Mouse (Mus musculus) midbrain, embryonic 11.5 days (tissue): ENCODE data around the gene Dennd1c. TPM values are rescaled to one million over a fixed set of nuclear protein-coding genes. Genes with fewer than 3 reads are reported as not detected.
"Not testable (repeated sequence)": the region's sequence is repeated elsewhere in the genome, so short reads cannot be mapped to it uniquely, and the experiment has no call there.

Source experiments
- ATAC-seq: fragments of 200-750 bp; cut with Nextera tagmentation; 2 replicates; pipeline ENCODE4 v1.8.0; 2017; ENCODE audit warnings: moderate TSS enrichment, moderate library complexity; ENCODE audit not compliant: low FRiP score
- DNase-seq: peaks from one replicate; pipeline ENCODE4 v3.0.0; 2015; ENCODE audit warnings: low spot score; ENCODE audit errors: missing footprints
- H3K27ac ChIP-seq: fragments of 300-500 bp; sonication (generic); 2 replicates; pipeline ENCODE4 v1.5.1; 2014; ENCODE audit warnings: low read depth, low read length
- H3K27me3 ChIP-seq: fragments of 300-500 bp; sonication (generic); 2 replicates; pipeline ENCODE4 v1.6.1; 2014; ENCODE audit warnings: mild to moderate bottlenecking, low read length, moderate library complexity, mixed read lengths; ENCODE audit not compliant: control insufficient read depth, insufficient read depth
- H3K36me3 ChIP-seq: fragments of 300-500 bp; sonication (generic); 2 replicates; pipeline ENCODE4 v1.6.1; 2014; ENCODE audit warnings: mild to moderate bottlenecking, low read length, moderate library complexity, mixed read lengths; ENCODE audit not compliant: control insufficient read depth, insufficient read depth
- H3K4me1 ChIP-seq: fragments of 300-500 bp; sonication (generic); 2 replicates; pipeline ENCODE4 v1.6.1; 2014; ENCODE audit warnings: low read length; ENCODE audit not compliant: control insufficient read depth, insufficient read depth
- H3K4me2 ChIP-seq: fragments of 300-500 bp; sonication (generic); 2 replicates; pipeline ENCODE4 v1.6.1; 2014; ENCODE audit warnings: mild to moderate bottlenecking, moderate library complexity
- H3K4me3 ChIP-seq: fragments of 300-500 bp; sonication (generic); 2 replicates; pipeline ENCODE4 v1.5.1; 2014; ENCODE audit warnings: low read depth, low read length
- H3K9ac ChIP-seq: fragments of 300-500 bp; sonication (generic); 2 replicates; pipeline ENCODE4 v1.6.1; 2014; ENCODE audit warnings: low read length
- H3K9me3 ChIP-seq: fragments of 300-500 bp; sonication (generic); 2 replicates; pipeline ENCODE4 v1.6.1; 2016; ENCODE audit warnings: low read length; ENCODE audit not compliant: control insufficient read depth
- WGBS: fragments of 180-500 bp; shearing (Covaris S2); extraction: QIAGEN DNeasy Blood & Tissue Kit; methylation state at CpG from one replicate; pipeline ENCODE4 v1.1.7; 2014; 5-methylcytosine and 5-hydroxymethylcytosine counted together
- polyA plus RNA-seq: library from polyadenylated mRNA; unstranded; fragments of >200 nt; fragmentation: Nextera tagmentation; extraction: Ambion mirVana; gene quantifications from 2 replicates; pipeline ENCODE4 v1.2.1, GENCODE M21; 2014

Dennd1c gene
- polyA plus RNA-seq, 1 experiment from 2014 or later, result 2.2 TPM

DNA sequence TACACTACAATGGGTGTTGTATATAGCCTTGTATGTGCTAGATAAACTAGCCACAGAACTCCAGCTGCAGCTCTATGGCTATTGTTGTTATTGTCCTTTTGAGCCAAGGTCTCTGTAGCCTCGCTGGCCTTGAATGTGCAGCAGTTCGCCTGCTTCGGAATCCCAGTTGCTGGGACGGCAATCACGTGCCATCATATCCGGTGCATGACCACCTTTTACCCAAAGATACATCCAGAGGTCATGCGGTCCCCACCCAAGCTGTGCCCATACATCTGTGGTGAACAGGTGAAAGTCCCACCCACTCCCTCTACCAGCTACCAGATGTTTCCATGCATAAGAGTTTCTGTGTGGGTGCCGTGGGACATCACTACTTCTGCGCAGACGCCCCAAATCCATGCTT, 17.2 kb downstream of the Dennd1c start:
- Histone ChIP-seq H3K4me1 (peaks cover 15% of the 10 kb centered on the region), H3K27me3 (peaks cover 27% of the 10 kb centered on the region), H3K27ac (no peak overlapping the region), H3K4me3 (peak overlapping the region; percentile 79; the same call in 1 of the 2 replicates), H3K36me3 (0 out of 2 replicates have a peak, but pooled peaks cover 4% of the 10 kb centered on the region), H3K4me2 (peak overlapping the region; percentile 73), H3K9ac (peak overlapping the region; percentile 55; the same call in 1 of the 2 replicates), H3K9me3 (no peaks in the 10 kb centered on the region)
- 47% methylated on average over 10 of the region's 10 CpGs for WGBS
- no peak; the same call in 1 of the 2 replicates for ATAC-seq
- DNase-seq, result peak; percentile 87

DNA sequence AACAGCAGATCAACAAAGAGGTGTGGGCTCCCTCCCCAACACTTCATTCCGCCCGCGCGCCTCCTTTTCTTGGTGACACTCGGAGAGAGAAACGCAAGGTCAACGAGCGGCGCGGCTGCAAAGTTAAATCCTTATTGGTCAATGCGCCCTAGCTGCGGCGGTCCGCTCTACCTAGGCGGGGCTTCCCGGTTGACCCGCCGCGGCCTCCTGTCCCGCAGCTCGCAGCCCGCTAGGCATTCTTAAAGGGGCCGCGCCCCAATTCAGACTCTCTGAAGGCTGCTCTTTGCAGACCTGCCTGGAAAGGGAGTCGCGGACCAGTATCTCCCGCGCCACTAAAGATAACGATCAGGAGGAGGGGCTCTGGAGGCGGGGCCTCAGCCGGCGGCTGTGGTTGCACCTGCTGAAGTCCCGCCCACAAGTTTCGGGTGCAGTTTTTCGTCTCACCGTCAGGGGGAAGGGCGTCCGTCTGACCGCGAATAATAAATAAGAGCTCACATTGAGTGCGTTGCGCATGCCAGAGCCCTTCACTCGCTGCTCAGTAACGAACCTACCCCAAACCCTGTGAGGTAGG, 18.0 kb downstream of the Dennd1c start:
- peak; percentile 93 for ATAC-seq
- Histone ChIP-seq H3K27ac (peak overlapping the region; percentile 72), H3K4me3 (peak overlapping the region; percentile 79)

GRCm38 (mm10) chr17:57059486-57059977, 18.8 kb downstream of the Dennd1c start, which contains the start of gene Slc25a23:
Slc25a23 (minus strand) TSS chr17:57059863.
- Histone ChIP-seq H3K4me2 (peak within 1 kb of the TSS; percentile 73), H3K27ac (peak within 1 kb of the TSS; percentile 72), H3K36me3 (0 out of 2 replicates have a peak, but pooled peaks cover 4% of the 10 kb centered on the region), H3K9ac (peak within 1 kb of the TSS; percentile 82), H3K27me3 (peaks cover 27% of the 10 kb centered on the region), H3K4me1 (peaks cover 15% of the 10 kb centered on the region), H3K4me3 (peak within 1 kb of the TSS; percentile 79), H3K9me3 (no peaks in the 10 kb centered on the region)
- 1% methylated on average over 25 of the region's 45 CpGs for WGBS
- peak; percentile 79 for ATAC-seq
- DNase-seq, result peak; percentile 96

More for the DNA sequence above, 18.0 kb downstream of the Dennd1c start:
- H3K9ac ChIP-seq, result peak overlapping the region; percentile 55
- peak overlapping the region; percentile 73 for H3K4me2 ChIP-seq
- peaks cover 27% of the 10 kb centered on the region for H3K27me3 ChIP-seq
- H3K36me3 ChIP-seq, result 0 out of 2 replicates have a peak, but pooled peaks cover 4% of the 10 kb centered on the region
- H3K4me1 ChIP-seq, result peaks cover 15% of the 10 kb centered on the region
- DNase-seq, result peak; percentile 100
- H3K9me3 ChIP-seq, result no peaks in the 10 kb centered on the region
- under 1% methylated on average over 44 of the region's 44 CpGs for WGBS

DNA sequence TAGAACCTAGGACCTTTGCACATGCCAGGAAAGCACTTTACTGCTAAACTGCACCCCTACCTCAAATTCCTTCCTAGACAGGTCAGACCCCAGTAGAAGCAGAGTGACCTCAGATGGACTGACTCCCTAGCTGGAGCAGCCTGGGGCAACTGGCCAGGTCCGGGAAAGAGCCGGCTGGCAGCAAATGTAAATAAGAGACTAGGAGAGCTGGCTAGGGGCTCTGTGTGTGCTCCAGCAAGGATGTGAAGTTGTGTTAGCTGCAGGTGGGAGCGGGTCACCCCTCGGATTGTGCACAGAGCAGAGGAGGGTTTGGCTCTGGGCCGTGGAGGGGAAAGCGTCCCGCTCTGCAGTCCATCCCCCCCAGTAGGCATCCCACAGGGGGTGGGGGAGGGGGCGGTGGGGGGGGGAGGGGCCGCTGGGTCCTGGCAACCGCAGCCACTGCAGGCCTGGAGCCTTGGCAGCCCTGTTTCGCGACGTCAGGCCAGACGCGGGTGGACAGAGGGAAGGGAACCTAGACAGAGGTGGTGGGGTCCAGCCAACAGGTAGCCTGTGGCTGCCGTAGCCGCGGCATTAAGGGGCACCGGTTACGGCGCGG, 19.3 kb downstream of the Dennd1c start, which contains the start of gene Crb3:
Gene Crb3, plus strand, starts transcription at position 215 of the 595 bp plus-strand sequence.
- Histone ChIP-seq H3K9ac (peak within 1 kb of the TSS; percentile 82), H3K4me3 (peak within 1 kb of the TSS; percentile 79), H3K36me3 (0 out of 2 replicates have a peak, but pooled peaks cover 4% of the 10 kb centered on the region), H3K27ac (peak within 1 kb of the TSS; percentile 72), H3K4me1 (peaks cover 15% of the 10 kb centered on the region), H3K27me3 (peaks cover 27% of the 10 kb centered on the region), H3K9me3 (no peaks in the 10 kb centered on the region), H3K4me2 (peak within 1 kb of the TSS; percentile 73)
- no peak; the same call in 1 of the 2 replicates for ATAC-seq
- 0% methylated on average over 17 of the region's 22 CpGs for WGBS
- DNase-seq, result no peak

DNA sequence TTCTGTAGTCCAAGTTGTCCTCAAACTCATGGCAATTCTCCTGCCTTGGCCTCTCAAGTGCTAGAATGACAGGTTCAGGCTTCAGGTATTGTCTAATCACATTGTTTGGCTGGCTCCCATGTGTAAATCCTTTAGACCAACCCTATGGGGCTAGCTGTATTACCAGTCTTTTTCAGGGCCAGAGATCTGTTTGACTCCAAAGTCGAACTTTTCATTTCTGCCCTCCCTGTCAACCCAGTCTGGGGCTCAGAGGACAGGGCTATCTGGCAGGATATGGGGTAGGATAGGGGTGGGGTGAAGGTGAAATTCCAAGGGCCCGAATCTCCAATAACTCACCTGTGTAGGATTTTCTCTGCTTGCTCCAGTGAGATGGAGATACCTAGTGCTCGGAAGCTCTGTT, 22.1 kb downstream of the Dennd1c start:
- Histone ChIP-seq H3K36me3 (peaks cover 11% of the 10 kb centered on the region; the same call in 1 of the 2 replicates), H3K4me3 (no peak overlapping the region), H3K9ac (no peak overlapping the region), H3K27ac (no peak overlapping the region), H3K4me1 (peaks cover 8% of the 10 kb centered on the region), H3K27me3 (peaks cover 3% of the 10 kb centered on the region), H3K4me2 (no peak overlapping the region), H3K9me3 (no peaks in the 10 kb centered on the region)
- WGBS, result 90% methylated on average over 3 of the region's 3 CpGs
- no peak for ATAC-seq
- peak; percentile 67 for DNase-seq

DNA sequence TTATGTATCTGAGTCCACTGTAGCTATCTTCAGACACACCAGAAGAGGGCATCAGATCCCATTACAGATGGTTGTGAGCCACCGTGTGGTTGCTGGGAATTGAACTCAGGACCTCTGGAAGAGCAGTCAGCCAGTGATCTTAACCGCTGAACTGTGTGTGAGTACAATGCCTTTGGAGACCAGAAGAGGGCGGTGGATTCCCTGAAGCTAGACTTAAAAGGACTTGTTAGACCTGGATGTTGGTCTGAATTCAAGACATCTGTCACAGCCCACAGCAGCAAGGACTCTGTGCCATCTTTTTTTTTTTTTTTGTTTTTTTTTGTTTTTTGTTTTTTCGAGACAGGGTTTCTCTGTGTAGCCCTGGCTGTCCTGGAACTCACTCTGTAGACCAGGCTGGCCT, 26.6 kb downstream of the Dennd1c start:
- WGBS, result 88% methylated on average over 4 of the region's 4 CpGs
- not testable (repeated sequence) for DNase-seq, H3K27me3 ChIP-seq, H3K9ac ChIP-seq, H3K27ac ChIP-seq, H3K9me3 ChIP-seq, H3K4me3 ChIP-seq, ATAC-seq, H3K4me1 ChIP-seq, H3K4me2 ChIP-seq
- peaks cover 13% of the 10 kb centered on the region; the same call in 1 of the 2 replicates for H3K36me3 ChIP-seq

- no peak overlapping the region for H3K4me3 ChIP-seq
- H3K9me3 ChIP-seq, result no peaks in the 10 kb centered on the region
- peaks cover 10% of the 10 kb centered on the region; the same call in 1 of the 2 replicates for H3K36me3 ChIP-seq
- no peak overlapping the region for H3K9ac ChIP-seq
- H3K27ac ChIP-seq, result no peak overlapping the region
- WGBS, result 93% methylated on average over 3 of the region's 3 CpGs
- no peaks in the 10 kb centered on the region for H3K27me3 ChIP-seq
- ATAC-seq, result no peak
- DNase-seq, result no peak
- no peak overlapping the region for H3K4me2 ChIP-seq
- no peaks in the 10 kb centered on the region for H3K4me1 ChIP-seq
Observed at GRCm38 (mm10) chr17:57048816-57049215, 29.5 kb downstream of the Dennd1c start.

- peaks cover 5% of the 10 kb centered on the region; the same call in 1 of the 2 replicates for H3K36me3 ChIP-seq
- H3K4me1 ChIP-seq, result no peaks in the 10 kb centered on the region
- H3K9ac ChIP-seq, result no peak overlapping the region
- H3K9me3 ChIP-seq, result no peaks in the 10 kb centered on the region
- no peak overlapping the region for H3K4me2 ChIP-seq
- ATAC-seq (peak; percentile 43; the same call in 1 of the 2 replicates), DNase-seq (no peak)
- no peak overlapping the region for H3K27ac ChIP-seq
- WGBS, result 38% methylated on average over 5 of the region's 5 CpGs
- H3K27me3 ChIP-seq, result no peaks in the 10 kb centered on the region
- H3K4me3 ChIP-seq, result no peak overlapping the region
Observed at GRCm38 (mm10) chr17:57047406-57047805, 30.9 kb downstream of the Dennd1c start.

DNA sequence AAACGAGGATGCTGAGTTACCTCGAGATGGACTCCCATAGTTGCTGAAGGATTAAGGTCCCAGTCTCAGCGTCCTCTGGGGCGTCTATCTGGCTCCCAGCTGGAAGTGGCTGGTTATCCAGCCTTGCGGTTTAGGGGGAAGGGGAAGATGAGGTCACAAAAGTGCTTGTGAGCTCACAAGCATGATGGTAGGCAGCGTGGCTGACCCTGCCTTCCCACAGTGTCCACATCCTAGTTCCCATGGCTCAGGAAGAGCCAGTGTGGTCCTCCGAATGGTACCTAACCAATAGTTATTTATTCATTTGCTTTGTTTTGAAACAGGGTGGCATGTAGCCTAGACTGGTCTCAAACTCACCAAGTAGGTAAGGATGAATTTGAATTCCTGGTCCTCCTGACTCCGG, 36.8 kb downstream of the Dennd1c start, which contains the start of gene Slc25a41:
Gene Slc25a41, minus strand, starts transcription at position 101 of the 400 bp plus-strand sequence.
- ATAC-seq, result no peak
- WGBS, result 72% methylated on average over 8 of the region's 8 CpGs
- peak; percentile 65 for DNase-seq
- Histone ChIP-seq H3K27ac (no peak within 1 kb of the TSS), H3K9ac (no peak within 1 kb of the TSS), H3K4me2 (no peak within 1 kb of the TSS), H3K4me3 (no peak within 1 kb of the TSS), H3K27me3 (no peaks in the 10 kb centered on the region), H3K9me3 (no peaks in the 10 kb centered on the region), H3K36me3 (no peaks in the 10 kb centered on the region), H3K4me1 (no peaks in the 10 kb centered on the region)
